Mouse (Mus musculus) granulocyte monocyte progenitor cell, adult 5-6 weeks (primary cell): ENCODE results near the gene Muc3. TPM values are rescaled to one million over a fixed set of nuclear protein-coding genes. Genes with fewer than 3 reads are reported as not detected.

Experiments used
- ATAC-seq: replicated peaks from 2 replicates; pipeline ENCODE4 v1.8.0; 2016; ENCODE audit warnings: mild to moderate bottlenecking, moderate TSS enrichment, inconsistent platforms; ENCODE audit not compliant: poor library complexity, severe bottlenecking
- total RNA-seq, 2 experiments: library from RNA; stranded (forward) in 1 of 2; stranded (reverse) in 1 of 2; fragments of 200-712, 200-1000 nt in 1 of 2; fragments of >200 nt in 1 of 2; fragmentation: Nextera tagmentation in 1 of 2; gene quantifications; 2 replicates each; pipeline ENCODE4 v1.2.3; 2014 to 2017

Gene Muc3
- total RNA-seq, 2 experiments from 2014 or later: not detected

- ATAC-seq: no peak
Measured at GRCm38 (mm10) chr5:137100660-137101059, 48.5 kb downstream of the Muc3 start.

- ATAC-seq: no peak
Measured at GRCm38 (mm10) chr5:137098418-137098817, 50.7 kb downstream of the Muc3 start.

- no peak for ATAC-seq
Measured at GRCm38 (mm10) chr5:137096037-137096436, 53.1 kb downstream of the Muc3 start.

GRCm38 (mm10) chr5:137095135-137095534, 54.0 kb downstream of the Muc3 start:
- peak; percentile 82 for ATAC-seq

GRCm38 (mm10) chr5:137093720-137094119, 55.4 kb downstream of the Muc3 start:
- ATAC-seq: no peak

- no peak for ATAC-seq
Measured at GRCm38 (mm10) chr5:137091560-137091959, 57.6 kb downstream of the Muc3 start.

- no peak for ATAC-seq
Measured at GRCm38 (mm10) chr5:137090870-137091269, 58.3 kb downstream of the Muc3 start.

- no peak for ATAC-seq
Measured at GRCm38 (mm10) chr5:137087410-137087809, 61.7 kb downstream of the Muc3 start.

- ATAC-seq: no peak
Measured at GRCm38 (mm10) chr5:137085731-137086130, 63.4 kb downstream of the Muc3 start.

- no peak for ATAC-seq
Measured at GRCm38 (mm10) chr5:137085021-137085420, 64.1 kb downstream of the Muc3 start.

Other genes starting within 250 kb of the Muc3 start
- 35.5 and 47.4 TPM in 2 replicates for gene Ift22, start 241.2 kb downstream of the Muc3 start, total RNA-seq (2014; fragmentation: Nextera tagmentation)
- gene Ift22, start 241.2 kb downstream of the Muc3 start, total RNA-seq (2017): 17.5 and 19.4 TPM in 2 replicates
- 201 and 270 TPM in 2 replicates for gene Fis1, start 196.0 kb downstream of the Muc3 start, total RNA-seq (2014; fragmentation: Nextera tagmentation)
- 106 and 127 TPM in 2 replicates for gene Fis1, start 196.0 kb downstream of the Muc3 start, total RNA-seq (2017)
- gene Cldn15, start 182.7 kb downstream of the Muc3 start, total RNA-seq (2014; fragmentation: Nextera tagmentation): 63.2 and 84.0 TPM in 2 replicates
- 57.8 and 64.5 TPM in 2 replicates for gene Cldn15, start 182.7 kb downstream of the Muc3 start, total RNA-seq (2017)
- 122 and 139 TPM in 2 replicates for gene Plod3, start 162.3 kb downstream of the Muc3 start, total RNA-seq (2014; fragmentation: Nextera tagmentation)
- gene Plod3, start 162.3 kb downstream of the Muc3 start, total RNA-seq (2017): 158 and 177 TPM in 2 replicates
- gene Znhit1, start 161.3 kb downstream of the Muc3 start, total RNA-seq (2014; fragmentation: Nextera tagmentation): 99.5 and 121 TPM in 2 replicates
- 49.7 and 80.0 TPM in 2 replicates for gene Znhit1, start 161.3 kb downstream of the Muc3 start, total RNA-seq (2017)
- not detected in 2 replicates for gene Vgf, start 122.9 kb downstream of the Muc3 start, total RNA-seq (2014; fragmentation: Nextera tagmentation)
- not detected in 2 replicates for gene Vgf, start 122.9 kb downstream of the Muc3 start, total RNA-seq (2017)
- 84.9 and 95.5 TPM in 2 replicates for gene Ap1s1, start 103.2 kb downstream of the Muc3 start, total RNA-seq (2014; fragmentation: Nextera tagmentation)
- gene Ap1s1, start 103.2 kb downstream of the Muc3 start, total RNA-seq (2017): 83.1 and 86.9 TPM in 2 replicates
- gene Serpine1, start 77.1 kb downstream of the Muc3 start, total RNA-seq (2014; fragmentation: Nextera tagmentation): not detected in 2 replicates
- gene Serpine1, start 77.1 kb downstream of the Muc3 start, total RNA-seq (2017): not detected in 2 replicates
- gene Trim56, start 33.1 kb downstream of the Muc3 start, total RNA-seq (2014; fragmentation: Nextera tagmentation): 24.2 and 28.4 TPM in 2 replicates
- gene Trim56, start 33.1 kb downstream of the Muc3 start, total RNA-seq (2017): 26.0 and 26.9 TPM in 2 replicates
- gene Muc3a, start 63.1 kb upstream of the Muc3 start, total RNA-seq (2014; fragmentation: Nextera tagmentation): 0.19 and 0.80 TPM in 2 replicates
- not detected in 2 replicates for gene Muc3a, start 63.1 kb upstream of the Muc3 start, total RNA-seq (2017)
- gene Ache, start 138.2 kb upstream of the Muc3 start, total RNA-seq (2014; fragmentation: Nextera tagmentation): not detected in 2 replicates
- gene Ache, start 138.2 kb upstream of the Muc3 start, total RNA-seq (2017): 0.04 and 0.10 TPM in 2 replicates
- 0.53 TPM in 1 of 2 replicates, not detected in the other for gene Ufsp1, start 145.3 kb upstream of the Muc3 start, total RNA-seq (2014; fragmentation: Nextera tagmentation)
- 0.43 and 5.2 TPM in 2 replicates for gene Ufsp1, start 145.3 kb upstream of the Muc3 start, total RNA-seq (2017)
- 238 and 321 TPM in 2 replicates for gene Srrt, start 158.4 kb upstream of the Muc3 start, total RNA-seq (2014; fragmentation: Nextera tagmentation)
- gene Srrt, start 158.4 kb upstream of the Muc3 start, total RNA-seq (2017): 239 and 278 TPM in 2 replicates
- 9.4 and 9.9 TPM in 2 replicates for gene Trip6, start 165.1 kb upstream of the Muc3 start, total RNA-seq (2014; fragmentation: Nextera tagmentation)
- 2.9 and 5.6 TPM in 2 replicates for gene Trip6, start 165.1 kb upstream of the Muc3 start, total RNA-seq (2017)
- gene Slc12a9, start 184.3 kb upstream of the Muc3 start, total RNA-seq (2014; fragmentation: Nextera tagmentation): 16.3 and 26.3 TPM in 2 replicates
- 6.5 and 6.6 TPM in 2 replicates for gene Slc12a9, start 184.3 kb upstream of the Muc3 start, total RNA-seq (2017)
- not detected in 2 replicates for gene Ephb4, start 200.8 kb upstream of the Muc3 start, total RNA-seq (2014; fragmentation: Nextera tagmentation)
- gene Ephb4, start 200.8 kb upstream of the Muc3 start, total RNA-seq (2017): not detected in 2 replicates